Mouse (Mus musculus): ENCODE measurements around the gene Tanc1.

The Tanc1 gene

DNA sequence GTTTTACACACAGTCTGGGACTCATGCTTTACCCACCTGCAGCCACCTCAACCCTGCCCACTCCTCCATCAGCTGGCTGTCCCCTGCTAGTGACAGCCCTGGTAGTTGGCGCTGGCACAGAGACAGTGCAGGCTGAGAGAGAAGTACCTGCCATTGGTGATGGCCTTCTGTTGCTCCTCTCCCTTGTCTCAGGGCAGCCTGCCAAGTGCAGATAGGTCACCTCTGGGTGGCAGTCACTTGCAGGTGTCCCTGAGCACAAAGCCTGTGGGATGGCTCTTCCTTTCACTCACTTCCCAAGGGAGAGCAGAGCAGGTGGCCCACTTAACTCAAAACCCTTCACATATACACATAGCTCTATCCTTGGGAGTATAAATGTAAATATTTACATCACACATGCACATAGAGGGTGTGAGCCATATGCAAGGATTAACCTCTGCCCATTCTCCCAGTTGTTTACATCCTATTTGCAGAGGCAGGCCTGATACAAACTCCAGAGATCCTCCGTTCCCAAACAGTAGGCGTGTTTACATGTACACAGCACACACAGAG is 106.0 kb downstream of the Tanc1 start:
- DNase-seq (ENCODE audit: extremely low spot score): no peak

DNA sequence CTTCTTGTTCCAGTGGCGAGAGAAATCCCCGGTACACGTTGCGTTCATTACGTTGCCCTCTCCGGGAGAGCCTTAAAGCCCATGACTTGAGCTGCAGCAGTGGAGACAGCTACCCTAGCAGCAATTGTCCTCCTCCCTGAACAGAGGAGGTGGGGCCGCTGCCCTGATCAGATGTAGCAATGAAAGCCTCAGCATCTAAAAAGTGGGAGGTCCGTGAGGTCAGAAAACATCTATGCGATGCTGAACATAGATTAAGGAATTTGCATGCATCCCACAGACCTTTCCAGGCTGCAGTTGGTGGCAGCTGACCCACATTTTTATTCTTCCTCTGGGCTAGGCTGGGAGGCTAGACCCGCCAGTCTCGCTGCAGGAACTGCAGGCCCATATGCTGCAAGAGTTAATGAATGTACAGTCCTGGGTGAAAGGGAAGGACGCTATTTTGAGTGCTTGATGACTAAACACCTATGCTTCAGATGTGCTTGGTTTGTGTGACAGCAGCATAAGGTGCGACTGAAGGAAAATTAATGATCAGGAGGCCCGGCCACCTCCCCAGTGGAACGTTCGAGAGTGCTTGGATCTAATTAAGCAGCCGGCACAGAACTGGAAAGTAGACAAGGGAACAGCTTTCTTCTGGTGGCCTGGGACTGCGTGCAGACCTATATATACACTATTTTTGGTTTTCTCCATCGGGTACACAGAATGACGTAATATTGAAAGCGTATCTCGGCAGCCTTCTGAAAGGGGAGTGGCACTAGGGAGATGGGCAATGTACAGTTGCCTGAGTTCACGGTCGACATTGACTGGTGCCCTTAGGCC is 107.0 kb downstream of the Tanc1 start:
- no peak for DNase-seq (ENCODE audit: extremely low spot score)

DNA sequence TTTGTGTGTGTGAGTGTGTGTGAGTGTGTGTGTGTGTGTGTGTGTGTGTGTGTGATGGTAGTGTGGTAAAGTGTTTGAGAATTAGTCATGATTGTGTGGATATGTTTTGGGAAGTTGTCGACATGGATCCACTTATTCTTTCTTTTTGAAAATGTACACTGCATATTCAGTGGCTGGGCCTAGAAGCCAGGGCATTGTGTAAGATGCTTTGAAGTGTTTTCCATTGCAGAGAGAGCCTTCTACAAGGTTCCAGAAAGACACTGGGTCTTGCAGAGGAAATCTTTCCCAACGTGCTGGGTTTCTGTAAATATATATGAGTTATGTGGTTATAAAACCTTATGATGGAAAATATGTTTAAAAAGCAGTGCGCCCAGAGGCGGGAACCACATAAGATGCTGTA is 108.0 kb downstream of the Tanc1 start:
- DNase-seq (ENCODE audit: extremely low spot score): no peak

DNA sequence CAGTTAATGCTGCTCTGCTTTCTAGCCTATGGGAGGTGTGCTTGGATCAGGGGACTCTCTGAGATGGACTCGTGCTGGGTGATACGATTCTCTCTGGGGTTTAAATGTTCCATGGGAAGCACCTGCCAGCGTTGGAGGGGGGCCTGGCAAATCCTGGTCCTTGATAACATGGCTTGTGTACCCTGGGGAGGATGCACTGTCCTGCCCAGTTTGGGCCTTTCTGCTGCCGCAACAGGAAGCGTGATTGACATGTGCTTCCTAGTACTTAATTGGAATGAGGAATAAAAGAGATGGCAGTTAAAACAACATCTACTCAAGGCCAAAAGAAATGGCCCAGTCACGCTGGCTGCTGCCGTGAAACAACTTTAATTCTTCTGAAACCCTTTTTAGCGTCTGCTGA is 109.3 kb downstream of the Tanc1 start:
- no peak for DNase-seq (ENCODE audit: extremely low spot score)

DNA sequence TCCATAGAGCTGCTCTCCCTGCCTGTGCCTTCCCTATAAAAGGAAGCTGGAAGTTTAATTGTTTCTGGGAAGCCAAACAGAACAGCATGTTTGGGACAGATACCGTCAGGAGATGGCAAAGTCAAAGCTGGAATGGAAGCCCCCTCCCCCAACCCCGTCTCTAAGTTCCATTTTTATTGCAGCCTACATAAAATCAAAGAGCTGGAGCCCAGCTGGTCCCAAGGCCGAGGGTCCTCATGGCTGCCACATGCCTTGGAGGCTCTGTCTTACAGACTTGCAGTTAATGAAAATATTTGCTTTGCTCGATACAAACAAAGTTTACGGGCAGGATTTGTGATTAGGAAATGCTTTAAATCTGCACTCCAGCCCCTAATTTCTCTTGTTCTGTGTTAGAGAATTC is 109.9 kb downstream of the Tanc1 start:
- no peak for DNase-seq (ENCODE audit: extremely low spot score)

DNA sequence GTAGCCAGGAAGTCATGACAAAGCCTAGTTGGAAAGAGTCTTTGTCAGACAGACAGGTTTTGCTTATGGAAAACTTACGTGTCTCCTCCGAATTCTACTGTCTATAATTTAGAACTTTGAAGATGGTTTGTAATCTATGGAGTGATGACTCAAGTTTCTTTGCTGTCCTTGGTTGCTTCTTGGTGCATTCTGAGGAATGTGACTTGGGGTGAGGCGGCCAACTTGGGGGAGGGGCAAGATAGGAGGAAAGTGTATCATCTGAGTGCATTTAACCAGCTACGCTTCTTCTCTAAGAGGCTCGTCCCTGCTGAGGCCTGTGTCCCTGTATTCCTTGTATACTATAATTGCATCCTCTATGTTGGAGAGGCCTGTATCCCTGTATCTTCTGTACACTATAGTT is 111.5 kb downstream of the Tanc1 start:
- no peak for DNase-seq (ENCODE audit: extremely low spot score)

DNA sequence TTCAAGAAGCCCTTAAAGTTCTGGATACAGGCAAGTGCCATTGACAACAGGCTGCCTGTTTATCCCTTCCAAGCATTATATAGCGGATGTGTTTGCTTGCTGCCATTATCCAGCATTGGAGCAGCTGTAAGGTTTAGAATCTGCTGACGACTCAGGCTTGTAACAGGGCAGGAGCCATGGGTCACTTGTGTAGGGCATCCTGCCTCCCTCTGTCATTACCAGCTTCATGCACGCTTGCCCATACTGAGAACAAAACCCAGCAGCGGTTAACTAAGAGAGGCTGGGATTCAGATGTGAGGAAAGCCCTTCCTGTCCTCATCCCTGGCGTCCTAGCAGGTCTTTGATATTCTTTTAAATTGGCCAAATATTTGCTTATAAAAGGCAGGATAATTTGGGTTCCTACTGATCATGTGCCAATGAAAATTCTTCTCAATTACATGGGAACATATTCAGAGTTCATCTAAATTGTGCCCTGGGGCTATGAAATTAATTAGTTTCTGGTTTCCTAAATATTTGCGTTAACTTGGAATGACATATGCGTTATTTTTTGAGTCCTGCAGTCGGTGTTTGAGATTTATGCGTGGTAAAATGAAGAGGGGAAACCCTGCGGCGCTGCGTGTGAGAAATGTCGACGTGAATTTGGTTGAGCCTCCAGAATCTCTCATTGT is 113.8 kb downstream of the Tanc1 start:
- DNase-seq (ENCODE audit: extremely low spot score): no peak

DNA sequence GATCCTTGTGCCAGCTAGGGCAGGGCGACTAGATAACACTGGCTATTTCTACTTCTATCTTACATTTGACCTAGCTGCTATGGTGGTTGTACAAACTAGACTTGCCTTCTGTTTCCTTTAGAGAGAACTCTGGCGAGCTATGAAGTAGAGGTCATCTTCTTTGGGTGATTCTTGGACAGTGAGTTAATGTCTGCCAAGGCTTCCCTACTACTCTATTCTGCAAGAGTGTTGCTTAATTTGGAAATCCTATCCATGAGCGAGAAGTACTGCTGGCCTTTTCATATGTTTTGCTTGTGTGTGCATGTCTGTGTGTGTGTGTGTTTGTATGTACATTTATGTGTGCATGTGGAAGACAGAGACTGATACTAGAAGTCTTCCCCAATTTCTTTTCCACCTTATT is 120.0 kb downstream of the Tanc1 start:
- no peak for DNase-seq (ENCODE audit: extremely low spot score)

DNA sequence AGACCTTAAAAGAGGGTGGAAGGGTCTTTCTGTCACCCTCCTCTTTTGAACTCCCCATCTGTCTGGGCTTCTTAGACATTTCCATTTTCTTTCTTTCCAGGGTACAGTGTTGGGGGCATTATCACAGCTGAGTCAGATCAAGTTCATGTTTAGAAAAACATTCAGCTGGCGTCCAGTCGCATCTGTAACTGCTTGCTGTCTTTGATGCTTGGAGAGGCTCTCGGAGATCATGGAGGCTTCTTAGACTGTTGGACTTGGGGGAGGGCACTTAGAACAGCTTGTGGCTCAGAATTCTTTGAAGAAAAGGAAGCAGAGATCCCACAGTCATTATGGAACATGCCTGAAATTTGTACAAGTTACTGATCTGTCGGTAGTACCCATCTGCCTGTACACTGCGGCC is 121.6 kb downstream of the Tanc1 start:
- DNase-seq (ENCODE audit: extremely low spot score): no peak

DNA sequence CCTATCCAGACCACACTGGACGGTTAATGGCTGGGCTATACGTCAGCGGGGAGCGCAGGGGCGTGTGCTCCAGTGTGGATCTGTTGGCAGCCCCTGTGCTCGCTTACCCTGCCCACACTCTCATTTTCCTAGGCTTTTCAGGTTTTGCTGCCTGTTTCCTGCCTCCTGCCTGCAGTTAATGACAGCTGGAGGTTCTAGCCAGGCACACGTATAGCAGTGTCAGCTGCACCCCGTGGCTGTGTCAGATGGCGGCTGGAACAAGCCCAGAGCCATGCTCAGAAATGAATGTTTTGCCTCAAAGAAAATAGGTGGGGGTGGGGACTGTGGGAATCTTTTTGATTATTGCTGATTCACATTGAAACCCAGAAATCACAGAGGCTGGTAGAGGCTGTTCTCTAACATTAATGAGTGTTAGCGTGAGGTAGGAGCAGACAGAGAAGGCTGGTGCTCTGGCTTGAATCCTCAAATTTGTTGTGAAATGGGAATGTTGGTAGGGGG is 124.6 kb downstream of the Tanc1 start:
- DNase-seq (ENCODE audit: extremely low spot score): no peak

DNA sequence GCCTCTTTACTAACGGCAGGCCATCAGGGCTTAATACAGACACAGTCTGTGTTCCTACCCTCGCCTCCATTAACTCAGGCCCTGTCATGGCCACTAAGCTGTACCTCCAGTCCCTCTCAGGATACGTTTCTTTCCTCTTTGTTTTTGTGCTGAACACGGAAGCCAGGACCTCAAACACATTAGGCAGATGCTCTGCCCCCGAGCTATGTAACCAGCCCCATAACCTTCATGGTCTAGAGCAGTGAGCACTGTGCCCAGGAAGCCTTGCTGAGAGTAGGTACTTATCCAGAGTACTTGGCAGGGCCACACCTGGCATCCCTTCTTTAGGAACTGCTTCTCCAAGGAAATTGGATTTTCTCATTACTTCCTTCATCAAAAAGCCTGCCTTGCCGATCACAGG is 125.5 kb downstream of the Tanc1 start:
- DNase-seq (ENCODE audit: extremely low spot score): no peak

DNA sequence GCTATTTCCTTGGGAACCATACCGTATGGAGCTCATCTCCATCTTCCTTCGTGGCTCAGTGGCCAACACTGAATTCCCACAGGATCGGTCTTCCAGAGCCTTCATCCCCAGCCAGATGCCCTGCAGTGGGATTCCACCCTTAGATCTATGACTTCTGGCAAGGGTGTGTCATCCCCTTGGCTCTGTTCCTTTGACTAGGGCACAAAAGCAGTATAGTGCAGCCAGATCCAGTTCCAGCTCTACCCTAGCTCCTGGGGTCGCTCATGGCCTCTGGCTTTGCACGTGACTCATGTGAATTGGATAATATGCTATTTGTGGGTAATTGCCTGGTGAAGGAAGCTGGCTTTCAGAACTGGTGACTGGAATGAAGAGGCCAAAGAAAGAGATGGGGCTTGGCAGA is 126.5 kb downstream of the Tanc1 start:
- no peak for DNase-seq (ENCODE audit: extremely low spot score)

DNA sequence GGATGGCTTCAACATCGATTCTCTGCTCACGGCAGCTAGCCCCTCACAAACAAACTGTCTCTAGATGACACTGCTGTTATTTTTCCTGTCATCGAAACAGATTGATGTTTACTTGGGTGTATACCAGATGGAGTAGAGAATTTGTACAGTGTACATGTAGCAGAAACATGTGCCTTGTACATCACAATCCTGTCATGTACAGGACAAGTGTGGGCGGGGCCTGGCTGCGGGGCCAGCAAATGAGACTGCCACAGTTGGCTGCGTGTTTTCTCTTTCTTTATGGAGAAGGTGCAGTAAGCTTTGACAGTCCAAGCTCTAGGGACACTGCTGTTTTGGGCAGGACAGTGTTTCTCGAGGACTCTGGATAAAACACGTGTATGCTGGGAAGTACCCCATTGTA is 127.2 kb downstream of the Tanc1 start:
- no peak for DNase-seq (ENCODE audit: extremely low spot score)

DNA sequence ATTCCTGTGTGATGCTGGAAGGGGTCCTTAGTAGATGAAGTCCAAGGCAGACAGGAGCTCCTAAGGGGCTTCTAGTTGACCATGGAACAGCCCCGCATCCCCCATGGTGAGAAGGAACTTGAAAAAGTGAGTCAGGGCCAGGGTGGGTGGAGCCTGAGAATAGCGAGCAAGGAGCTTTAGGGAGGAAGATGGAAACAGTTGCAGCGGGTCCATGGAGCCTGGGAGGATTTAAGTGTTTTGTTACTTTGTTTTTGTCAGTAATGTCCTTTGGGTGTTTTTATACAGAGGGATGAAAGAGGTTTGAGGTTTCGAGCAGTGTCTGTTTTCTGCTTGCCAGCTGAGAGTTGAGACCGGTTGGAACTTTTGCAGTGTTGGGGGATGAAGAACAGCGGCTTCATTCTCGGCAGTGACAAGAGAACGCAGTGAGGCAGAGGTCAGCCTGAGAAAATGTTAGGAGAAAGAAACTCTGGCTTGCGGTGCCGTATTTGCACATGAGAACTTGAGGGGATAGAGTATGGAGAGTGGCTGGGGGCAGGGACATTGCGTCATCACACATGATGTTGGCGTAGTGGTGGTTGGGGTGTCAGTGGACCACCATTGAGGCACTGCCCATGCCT is 130.8 kb downstream of the Tanc1 start:
- no peak for DNase-seq (ENCODE audit: extremely low spot score)

DNA sequence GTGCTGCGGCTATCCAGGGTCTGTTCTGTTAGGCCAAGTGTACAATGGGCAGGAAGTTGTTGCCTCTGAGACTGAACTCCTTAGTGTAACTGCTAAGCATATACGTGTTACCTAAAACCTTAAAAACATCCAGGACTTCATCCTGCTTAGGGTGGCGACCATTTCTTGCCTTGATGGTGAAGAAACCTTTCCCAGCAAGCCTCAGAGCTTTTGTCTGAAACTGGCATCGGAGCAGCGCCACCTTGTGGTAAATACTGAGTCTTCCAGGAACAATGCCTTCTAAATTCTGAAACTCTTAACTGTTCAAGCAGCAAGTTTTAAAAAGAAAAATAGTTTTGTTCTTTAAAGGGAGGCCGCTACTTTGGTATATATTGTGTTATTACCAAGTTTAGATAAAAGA is 133.6 kb downstream of the Tanc1 start:
- peak; percentile 69 for DNase-seq (ENCODE audit: extremely low spot score)

DNA sequence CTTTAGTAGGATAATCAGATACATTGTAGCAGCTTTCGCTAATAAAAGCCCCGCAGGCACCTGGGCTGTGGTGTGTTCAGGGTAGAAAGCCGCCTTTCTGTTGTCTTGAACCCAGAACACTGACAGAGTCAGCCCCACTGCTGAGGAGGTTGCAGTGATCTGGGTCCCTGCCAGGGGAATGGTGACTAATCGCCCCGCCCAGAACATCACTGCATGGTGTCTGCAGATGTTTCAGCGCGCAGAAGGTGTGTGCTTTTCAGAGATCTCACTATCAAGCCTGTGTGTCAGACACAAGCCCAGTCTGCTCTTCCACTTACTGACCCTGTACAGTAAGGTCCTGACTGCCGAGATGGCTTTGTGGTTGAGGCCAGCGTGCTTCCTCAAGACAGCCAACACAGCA is 134.2 kb downstream of the Tanc1 start:
- DNase-seq (ENCODE audit: extremely low spot score): no peak

DNA sequence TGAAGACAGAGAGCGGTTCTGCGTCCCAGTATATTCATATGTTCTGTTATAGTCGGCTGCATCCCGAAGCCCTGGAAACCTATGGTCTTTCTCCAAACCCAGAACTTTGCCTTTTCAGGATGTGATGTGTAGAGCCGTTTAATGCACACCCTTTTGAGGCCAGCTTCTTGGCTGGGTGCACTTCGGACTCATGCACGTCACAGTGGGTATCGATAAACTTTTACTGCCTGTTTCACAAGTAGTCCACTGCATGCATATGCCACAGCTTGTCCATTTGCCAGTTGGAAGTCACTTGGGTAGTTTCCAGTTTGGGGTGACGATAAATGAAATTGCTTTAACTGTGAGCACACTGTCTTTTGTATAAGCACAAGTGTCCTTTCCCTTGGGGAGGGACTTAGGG is 135.9 kb downstream of the Tanc1 start:
- DNase-seq (ENCODE audit: extremely low spot score): no peak

DNA sequence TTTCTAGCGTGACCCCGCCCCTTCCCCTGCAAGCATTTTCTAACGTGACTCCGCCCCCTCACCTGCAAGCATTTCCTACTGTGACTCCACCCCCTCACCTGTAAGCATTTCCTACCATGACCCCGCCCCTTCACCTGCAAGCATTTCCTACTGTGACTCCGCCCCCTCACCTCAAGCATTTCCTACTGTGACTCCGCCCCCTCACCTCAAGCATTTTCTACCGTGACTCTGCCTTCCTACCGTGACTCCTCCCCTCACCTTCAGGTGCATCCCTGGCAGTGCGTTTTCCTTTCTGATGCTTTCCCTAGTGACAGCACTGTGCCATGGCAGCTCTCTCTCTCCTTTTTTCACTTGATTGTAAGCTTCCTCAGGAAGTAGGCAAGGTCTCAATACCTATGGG is 137.5 kb downstream of the Tanc1 start:
- no peak for DNase-seq (ENCODE audit: extremely low spot score)

DNA sequence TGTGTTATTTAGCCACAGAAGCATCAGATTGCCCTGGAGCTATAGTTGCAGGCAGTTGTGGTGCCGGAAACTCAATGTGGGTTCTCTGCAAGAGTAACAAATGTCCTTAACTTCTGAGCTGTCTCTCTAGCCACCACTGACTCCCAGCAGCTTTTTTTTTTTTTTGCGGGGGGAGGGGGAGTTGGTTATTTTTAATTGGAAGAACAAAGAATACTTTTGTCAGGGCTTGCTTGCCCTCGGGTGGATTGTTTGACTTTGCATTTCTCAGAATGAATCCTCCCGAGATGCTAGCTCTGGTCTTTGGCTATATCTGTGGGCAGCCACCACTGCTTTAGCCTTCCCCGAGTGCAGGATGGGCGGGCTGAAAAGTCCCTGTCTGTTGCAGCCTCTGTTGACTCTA is 139.3 kb downstream of the Tanc1 start:
- DNase-seq (ENCODE audit: extremely low spot score): no peak

DNA sequence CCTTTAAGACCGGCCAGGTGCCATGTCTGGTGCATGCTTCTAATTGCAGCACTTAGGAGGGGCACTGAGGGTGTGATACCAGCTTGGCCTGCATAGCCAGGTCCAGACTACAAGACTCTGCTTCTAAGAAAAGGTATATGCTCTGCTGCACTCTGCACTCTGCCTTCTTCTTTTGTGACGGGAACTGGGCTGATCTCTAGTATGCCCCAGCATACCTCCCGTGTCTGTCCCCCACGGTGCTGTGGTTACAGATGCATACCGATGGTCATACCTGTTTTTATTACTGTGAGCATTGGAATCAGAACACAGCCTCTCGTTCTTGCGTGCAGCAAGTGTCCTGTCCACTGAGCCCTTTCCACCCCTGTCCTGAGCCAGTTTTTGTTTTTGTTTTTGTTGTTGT is 140.3 kb downstream of the Tanc1 start:
- no peak for DNase-seq (ENCODE audit: extremely low spot score)

DNA sequence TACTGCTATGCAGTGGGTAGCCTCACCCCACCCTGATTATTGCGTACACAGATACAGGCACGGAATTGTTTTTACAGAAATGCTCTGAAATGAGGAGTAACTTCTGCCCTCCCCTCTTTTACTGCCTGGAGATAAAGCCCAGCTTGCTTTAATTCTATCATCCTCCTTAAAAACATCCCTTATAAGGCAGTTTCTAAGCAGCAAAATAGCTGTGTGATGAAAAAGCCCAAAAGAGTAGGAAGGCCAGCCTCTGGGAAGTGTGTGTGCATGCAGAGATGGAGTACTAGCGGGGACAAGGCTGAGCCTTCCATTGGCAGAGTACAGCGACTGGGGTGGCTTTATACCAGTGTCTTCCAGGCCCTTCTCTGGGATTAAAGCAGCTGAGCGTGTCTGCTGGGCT is 140.9 kb downstream of the Tanc1 start:
- DNase-seq (ENCODE audit: extremely low spot score): no peak

DNA sequence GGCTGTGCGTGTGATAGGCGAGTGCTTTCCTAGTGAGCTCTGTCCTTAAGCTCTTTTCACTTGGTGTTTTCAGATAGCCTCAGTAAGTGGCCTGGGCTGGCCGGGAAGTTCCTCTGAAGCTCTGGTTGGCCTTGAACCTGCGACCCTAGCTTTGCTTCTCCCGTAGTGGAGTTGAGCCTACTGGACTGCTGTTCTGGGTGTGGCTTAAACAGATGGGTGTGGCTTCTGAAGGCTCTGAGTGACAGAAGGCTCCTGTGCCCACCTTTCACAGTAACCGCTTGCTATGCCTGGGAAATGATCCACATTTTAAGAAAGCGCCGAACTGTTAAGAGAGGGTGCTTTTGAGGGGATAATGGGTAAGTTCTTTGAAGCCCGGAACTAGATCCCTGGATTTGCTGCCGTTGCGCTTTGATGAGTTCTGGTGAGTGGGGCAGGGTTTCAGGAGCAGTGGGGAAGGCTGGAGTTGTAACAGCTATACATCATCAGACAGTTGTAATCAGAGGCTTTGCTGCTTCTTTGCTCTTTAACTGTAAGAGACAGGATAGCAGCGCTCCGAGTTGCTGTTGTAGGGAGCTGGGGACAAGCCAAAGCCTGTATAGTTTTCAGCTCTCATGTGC is 144.4 kb downstream of the Tanc1 start:
- no peak for DNase-seq (ENCODE audit: extremely low spot score)
